In genomic region chr3:56479529-56479928, GRCm38 (mm10) we compare ENCODE assay signal across 24 mouse cellular contexts.
DNase-seq lines count a peak whose midpoint lies in the region; ATAC-seq lines count a peak whose summit lies in the region.
"Had no signal": no experiment of that assay in that cellular context is flagged by ENCODE, and none has a peak within 500 bp of the region (broad histone marks: within the 10 kb centered on the region; RNA-seq: fewer than 3 reads in every experiment).

No protein-coding gene starts in this region.

- peak; percentile 9 for DNase-seq in embryonic facial prominence, embryonic 14.5 days (ENCODE audit: low spot score)
- no peak for DNase-seq in embryonic facial prominence, embryonic 10.5 days (ENCODE audit: low spot score)
- DNase-seq in hindbrain, embryonic 11.5 days (ENCODE audit: low spot score), result no peak
- no peak for DNase-seq in heart, postnatal 10 days
- DNase-seq: adrenal gland, adult 8-10 months; adrenal gland, postnatal 25 days; cerebellum, adult 11-12 months; cerebellum, adult 9-10 months; cerebellum, postnatal 14 days; gastrocnemius, postnatal 10 days; gastrocnemius, postnatal 36 days; heart, adult 2 months had no signal

- no peak overlapping the region for H3K27ac ChIP-seq in embryonic facial prominence, embryonic 14.5 days (replicated peaks; ENCODE audit: low read depth, low read length)
- no peak overlapping the region for H3K27ac ChIP-seq in embryonic facial prominence, embryonic 10.5 days (replicated peaks)
- no peak overlapping the region for H3K27ac ChIP-seq in hindbrain, embryonic 11.5 days (ENCODE audit: low read depth, low read length)
- no peak overlapping the region for H3K27ac ChIP-seq in hindbrain, embryonic 12.5 days
- no peak overlapping the region for H3K27ac ChIP-seq in midbrain, embryonic 12.5 days (replicated peaks)
- no peak overlapping the region for H3K27ac ChIP-seq in midbrain, embryonic 15.5 days
- H3K27ac ChIP-seq: embryonic facial prominence, embryonic 12.5 days; forebrain, embryonic 15.5 days; heart, adult 2 months; heart, embryonic 10.5 days; heart, embryonic 13.5 days; hindbrain, embryonic 14.5 days; hindbrain, postnatal 0 days had no signal

- no peak overlapping the region for H3K4me2 ChIP-seq in embryonic facial prominence, embryonic 14.5 days (ENCODE audit: low read depth, low read length)
- H3K4me2 ChIP-seq in hindbrain, embryonic 11.5 days (replicated peaks; ENCODE audit: low read depth, low read length), result no peak overlapping the region
- no peak overlapping the region for H3K4me2 ChIP-seq in hindbrain, embryonic 12.5 days (replicated peaks)
- no peak overlapping the region for H3K4me2 ChIP-seq in midbrain, embryonic 12.5 days (replicated peaks)
- no peak overlapping the region for H3K4me2 ChIP-seq in midbrain, embryonic 15.5 days
- H3K4me2 ChIP-seq: embryonic facial prominence, embryonic 12.5 days; forebrain, embryonic 15.5 days; heart, embryonic 13.5 days; hindbrain, embryonic 14.5 days had no signal

- no peak overlapping the region for H3K4me3 ChIP-seq in embryonic facial prominence, embryonic 14.5 days (ENCODE audit: low read depth, low read length)
- H3K4me3 ChIP-seq in embryonic facial prominence, embryonic 10.5 days, result no peak overlapping the region
- no peak overlapping the region for H3K4me3 ChIP-seq in hindbrain, embryonic 11.5 days (ENCODE audit: low read depth, low read length)
- H3K4me3 ChIP-seq in hindbrain, embryonic 12.5 days, result no peak overlapping the region
- H3K4me3 ChIP-seq in midbrain, embryonic 12.5 days, result no peak overlapping the region
- H3K4me3 ChIP-seq in midbrain, embryonic 15.5 days, result no peak overlapping the region
- H3K4me3 ChIP-seq: embryonic facial prominence, embryonic 12.5 days; erythroblast, embryonic 14.5 days; forebrain, embryonic 15.5 days; heart, adult 2 months; heart, embryonic 10.5 days; heart, embryonic 13.5 days had no signal

- 45% methylated on average over 1 of the region's 1 CpGs for WGBS in embryonic facial prominence, embryonic 14.5 days
- WGBS in embryonic facial prominence, embryonic 10.5 days, result 60% methylated on average over 1 of the region's 1 CpGs
- WGBS in hindbrain, embryonic 11.5 days, result 64% methylated on average over 1 of the region's 1 CpGs
- WGBS in hindbrain, embryonic 12.5 days, result 44% methylated on average over 1 of the region's 1 CpGs
- WGBS in midbrain, embryonic 12.5 days, result 48% methylated on average over 1 of the region's 1 CpGs
- WGBS in midbrain, embryonic 15.5 days, result 39% methylated on average over 1 of the region's 1 CpGs

- no peaks in the 10 kb centered on the region for H3K9me3 ChIP-seq in embryonic facial prominence, embryonic 14.5 days (ENCODE audit: control insufficient read depth, low read length)
- H3K9me3 ChIP-seq in embryonic facial prominence, embryonic 10.5 days, result no peaks in the 10 kb centered on the region
- no peaks in the 10 kb centered on the region for H3K9me3 ChIP-seq in hindbrain, embryonic 11.5 days (ENCODE audit: control insufficient read depth, low read length)
- no peaks in the 10 kb centered on the region for H3K9me3 ChIP-seq in hindbrain, embryonic 12.5 days (replicated peaks)
- no peaks in the 10 kb centered on the region for H3K9me3 ChIP-seq in midbrain, embryonic 12.5 days
- H3K9me3 ChIP-seq in midbrain, embryonic 15.5 days, result no peaks in the 10 kb centered on the region
- H3K9me3 ChIP-seq: embryonic facial prominence, embryonic 12.5 days; forebrain, embryonic 15.5 days; heart, embryonic 10.5 days; heart, embryonic 13.5 days had no signal

- no peaks in the 10 kb centered on the region for H3K27me3 ChIP-seq in embryonic facial prominence, embryonic 14.5 days (replicated peaks; ENCODE audit: control insufficient read depth, insufficient read depth, low read length)
- H3K27me3 ChIP-seq in embryonic facial prominence, embryonic 10.5 days (replicated peaks; ENCODE audit: low read depth, poor library complexity, severe bottlenecking), result no peaks in the 10 kb centered on the region
- H3K27me3 ChIP-seq in hindbrain, embryonic 11.5 days (ENCODE audit: control insufficient read depth, insufficient read depth, low read length), result no peaks in the 10 kb centered on the region
- no peaks in the 10 kb centered on the region for H3K27me3 ChIP-seq in hindbrain, embryonic 12.5 days
- no peaks in the 10 kb centered on the region for H3K27me3 ChIP-seq in midbrain, embryonic 12.5 days
- H3K27me3 ChIP-seq in midbrain, embryonic 15.5 days (replicated peaks), result no peaks in the 10 kb centered on the region
- H3K27me3 ChIP-seq: embryonic facial prominence, embryonic 12.5 days; forebrain, embryonic 15.5 days; heart, embryonic 13.5 days had no signal

- intact Hi-C loops in heart, postnatal 10 days (cut with DNase I), result no loop called here

- H3K9ac ChIP-seq in embryonic facial prominence, embryonic 14.5 days (ENCODE audit: low read depth, low read length), result no peak overlapping the region
- no peak overlapping the region for H3K9ac ChIP-seq in hindbrain, embryonic 11.5 days (ENCODE audit: low read depth, low read length)
- no peak overlapping the region for H3K9ac ChIP-seq in hindbrain, embryonic 12.5 days
- H3K9ac ChIP-seq in midbrain, embryonic 12.5 days (replicated peaks), result no peak overlapping the region
- H3K9ac ChIP-seq in midbrain, embryonic 15.5 days, result no peak overlapping the region
- H3K9ac ChIP-seq: embryonic facial prominence, embryonic 12.5 days; forebrain, embryonic 15.5 days; heart, embryonic 13.5 days; hindbrain, embryonic 14.5 days had no signal

- H3K36me3 ChIP-seq in embryonic facial prominence, embryonic 14.5 days (ENCODE audit: control insufficient read depth, insufficient read depth, low read length), result no peaks in the 10 kb centered on the region
- H3K36me3 ChIP-seq in embryonic facial prominence, embryonic 10.5 days (replicated peaks), result no peaks in the 10 kb centered on the region
- H3K36me3 ChIP-seq in hindbrain, embryonic 11.5 days (ENCODE audit: control insufficient read depth, insufficient read depth, low read length), result no peaks in the 10 kb centered on the region
- H3K36me3 ChIP-seq in hindbrain, embryonic 12.5 days, result no peaks in the 10 kb centered on the region
- no peaks in the 10 kb centered on the region for H3K36me3 ChIP-seq in midbrain, embryonic 12.5 days
- H3K36me3 ChIP-seq in midbrain, embryonic 15.5 days (replicated peaks), result no peaks in the 10 kb centered on the region
- H3K36me3 ChIP-seq: embryonic facial prominence, embryonic 12.5 days; forebrain, embryonic 15.5 days; heart, embryonic 10.5 days; heart, embryonic 13.5 days had no signal

- no peak for ATAC-seq in embryonic facial prominence, embryonic 14.5 days (ENCODE audit: low read depth)
- peak; percentile 59; the same call in 1 of the 2 replicates for ATAC-seq in hindbrain, embryonic 11.5 days (ENCODE audit: low FRiP score)
- ATAC-seq in hindbrain, embryonic 12.5 days (ENCODE audit: low FRiP score), result no peak
- peak; percentile 64; the same call in 1 of the 2 replicates for ATAC-seq in midbrain, embryonic 12.5 days (ENCODE audit: low FRiP score, low read depth)
- no peak for ATAC-seq in midbrain, embryonic 15.5 days (replicated peaks)
- ATAC-seq: activated CD4-positive, CD25-positive, alpha-beta regulatory T cell, adult 4 months; forebrain, embryonic 15.5 days; hindbrain, postnatal 0 days; inflammation-experienced regulatory T-cells, adult 6 months had no signal

- peaks cover 7% of the 10 kb centered on the region; the same call in 1 of the 2 replicates for H3K4me1 ChIP-seq in embryonic facial prominence, embryonic 14.5 days (ENCODE audit: control insufficient read depth, insufficient read depth, low read length)
- peaks cover 9% of the 10 kb centered on the region for H3K4me1 ChIP-seq in embryonic facial prominence, embryonic 10.5 days
- no peaks in the 10 kb centered on the region for H3K4me1 ChIP-seq in hindbrain, embryonic 11.5 days (replicated peaks; ENCODE audit: control insufficient read depth, insufficient read depth, low read length)
- peaks cover 8% of the 10 kb centered on the region for H3K4me1 ChIP-seq in hindbrain, embryonic 12.5 days
- H3K4me1 ChIP-seq in midbrain, embryonic 12.5 days, result peaks cover 11% of the 10 kb centered on the region
- peaks cover 9% of the 10 kb centered on the region for H3K4me1 ChIP-seq in midbrain, embryonic 15.5 days
- H3K4me1 ChIP-seq: heart, embryonic 10.5 days had no signal

Comparison
In these comparisons a context has a peak if more than half of its experiments do, and no peak if none do; other contexts are left out.
1. ATAC-seq: peak in hindbrain, embryonic 11.5 days (single experiment) and midbrain, embryonic 12.5 days (single experiment); none in embryonic facial prominence, embryonic 14.5 days (single experiment), hindbrain, embryonic 12.5 days (single experiment) and midbrain, embryonic 15.5 days (single experiment).